In genomic region chr6:142908911-142909770, GRCm38 (mm10) we compare ENCODE assay signal across 12 mouse cellular contexts. TPM values are rescaled to one million over a fixed set of nuclear protein-coding genes. Genes with fewer than 3 reads are reported as not detected.
A peak's percentile ranks its signal among the peaks of the same experiment; 100 is the strongest.
DNase-seq lines count a peak whose midpoint lies in the region; ATAC-seq and TF ChIP-seq lines count a peak whose summit lies in the region.
"Had no signal": no experiment of that assay in that cellular context is flagged by ENCODE, and none has a peak within 500 bp of the region (broad histone marks: within the 10 kb centered on the region; RNA-seq: fewer than 3 reads in every experiment).

No protein-coding gene starts in this region.

- H3K4me1 ChIP-seq in liver, embryonic 11.5 days (replicated peaks; ENCODE audit: control insufficient read depth, insufficient read depth, low read length) = peaks cover 6% of the 10 kb centered on the region; the same call in 1 of the 2 replicates
- peaks cover 8% of the 10 kb centered on the region; the same call in 1 of the 2 replicates for H3K4me1 ChIP-seq in liver, postnatal 0 days (ENCODE audit: insufficient read depth)
- H3K4me1 ChIP-seq: embryonic facial prominence, embryonic 15.5 days; intestine, embryonic 15.5 days; limb, embryonic 15.5 days had no signal

- H3K4me3 ChIP-seq in liver, embryonic 11.5 days (ENCODE audit: low read depth, low read length) = no peak overlapping the region
- H3K4me3 ChIP-seq in liver, postnatal 0 days (ENCODE audit: low read depth, low read length) = no peak overlapping the region
- H3K4me3 ChIP-seq: embryonic facial prominence, embryonic 15.5 days; intestine, embryonic 15.5 days; limb, embryonic 15.5 days had no signal

- H3K27ac ChIP-seq in liver, embryonic 11.5 days (ENCODE audit: low read depth, low read length) = peak overlapping the region; percentile 38; the same call in 1 of the 2 replicates
- H3K27ac ChIP-seq in liver, postnatal 0 days (ENCODE audit: low read depth) = no peak overlapping the region
- H3K27ac ChIP-seq: embryonic facial prominence, embryonic 15.5 days; intestine, embryonic 15.5 days; limb, embryonic 15.5 days had no signal

- peak; percentile 47; the same call in 1 of the 2 replicates for ATAC-seq in liver, embryonic 11.5 days (replicated peaks; ENCODE audit: low FRiP score)
- peak; percentile 94 for ATAC-seq in activated CD4-positive, CD25-positive, alpha-beta regulatory T cell, adult 4 months
- ATAC-seq in liver, postnatal 0 days = peak; percentile 53; the same call in 1 of the 2 replicates
- ATAC-seq: intestine, embryonic 15.5 days had no signal

- TF ChIP-seq CTCF in liver, postnatal 0 days (IDR thresholded peaks at IDR 0.05; ENCODE audit: low read depth) = no peak

- no peak overlapping the region for H3K9ac ChIP-seq in liver, embryonic 11.5 days (ENCODE audit: low read depth, low read length)
- H3K9ac ChIP-seq in liver, postnatal 0 days (replicated peaks) = no peak overlapping the region
- H3K9ac ChIP-seq: embryonic facial prominence, embryonic 15.5 days; intestine, embryonic 15.5 days; limb, embryonic 15.5 days had no signal

- no peak for TF ChIP-seq EP300 in liver, postnatal 0 days (IDR thresholded peaks at IDR 0.05; ENCODE audit: low read depth)

- DNase-seq in liver, embryonic 11.5 days (ENCODE audit: low spot score) = no peak
- DNase-seq in liver = no peak
- no peak for DNase-seq in liver, postnatal 0 days
- DNase-seq in thymus, postnatal 4 days = peak; percentile 36
- no peak for DNase-seq in retina, embryonic 14.5 days (ENCODE audit: low spot score)
- DNase-seq in kidney, postnatal 10 days = no peak
- DNase-seq: cerebellum, postnatal 14 days; lung, postnatal 4 days had no signal

- H3K4me2 ChIP-seq in liver, embryonic 11.5 days = no peak overlapping the region
- no peak overlapping the region for H3K4me2 ChIP-seq in liver, postnatal 0 days (ENCODE audit: low read depth, low read length)
- H3K4me2 ChIP-seq: embryonic facial prominence, embryonic 15.5 days; intestine, embryonic 15.5 days; limb, embryonic 15.5 days had no signal

- 0 out of 2 replicates have a peak, but pooled peaks cover 2% of the 10 kb centered on the region for H3K36me3 ChIP-seq in liver, embryonic 11.5 days (ENCODE audit: control insufficient read depth, insufficient read depth, low read length)
- no peaks in the 10 kb centered on the region for H3K36me3 ChIP-seq in liver, postnatal 0 days (replicated peaks; ENCODE audit: insufficient read depth, low read length)
- H3K36me3 ChIP-seq: embryonic facial prominence, embryonic 15.5 days; intestine, embryonic 15.5 days; limb, embryonic 15.5 days had no signal

- H3K27me3 ChIP-seq in liver, embryonic 11.5 days (replicated peaks; ENCODE audit: control insufficient read depth, insufficient read depth, low read length) = no peaks in the 10 kb centered on the region
- no peaks in the 10 kb centered on the region for H3K27me3 ChIP-seq in liver, postnatal 0 days (ENCODE audit: insufficient read depth, low read length)
- H3K27me3 ChIP-seq: embryonic facial prominence, embryonic 15.5 days; intestine, embryonic 15.5 days; limb, embryonic 15.5 days had no signal

- WGBS in liver, embryonic 11.5 days = 53% methylated on average over 5 of the region's 5 CpGs
- 46% methylated on average over 5 of the region's 5 CpGs for WGBS in liver, postnatal 0 days (ENCODE audit: insufficient replicate concordance)

- no peaks in the 10 kb centered on the region for H3K9me3 ChIP-seq in liver, embryonic 11.5 days (ENCODE audit: control insufficient read depth, low read length)
- no peaks in the 10 kb centered on the region for H3K9me3 ChIP-seq in liver, postnatal 0 days (ENCODE audit: low read length)
- H3K9me3 ChIP-seq: embryonic facial prominence, embryonic 15.5 days; intestine, embryonic 15.5 days; limb, embryonic 15.5 days had no signal

RNA-seq across cellular contexts. Expression of gene St8sia1, which starts 55.1 kb away (rescaled TPM):
- polyA plus RNA-seq in liver, embryonic 11.5 days (2014; fragmentation: Nextera tagmentation; extraction: Ambion mirVana) = 1.2 and 2.1 TPM in 2 replicates
- 10 to 100 TPM; 10.6 to 11.5 TPM for polyA plus RNA-seq in activated CD4-positive, CD25-positive, alpha-beta regulatory T cell, adult 4 months (2017; shearing (Covaris generic))
- 0.05 and 0.22 TPM in 2 replicates for polyA plus RNA-seq in liver, postnatal 0 days (2015; fragmentation: Nextera tagmentation; extraction: Ambion mirVana)
